Mouse (Mus musculus) erythroblast, embryonic 14.5 days (primary cell): ENCODE measurements around the gene Kat2a.

ENCODE experiments used
- GATA1 ChIP-seq: IDR thresholded peaks from 2 replicates; pipeline ENCODE4 v1.6.1; 2012; ENCODE audit warnings: low read length, inconsistent platforms, mixed read lengths
- TAL1 ChIP-seq: IDR thresholded peaks from 3 replicates; pipeline ENCODE4 v1.6.1; 2012; ENCODE audit warnings: low read length, inconsistent platforms, mixed read lengths

DNA sequence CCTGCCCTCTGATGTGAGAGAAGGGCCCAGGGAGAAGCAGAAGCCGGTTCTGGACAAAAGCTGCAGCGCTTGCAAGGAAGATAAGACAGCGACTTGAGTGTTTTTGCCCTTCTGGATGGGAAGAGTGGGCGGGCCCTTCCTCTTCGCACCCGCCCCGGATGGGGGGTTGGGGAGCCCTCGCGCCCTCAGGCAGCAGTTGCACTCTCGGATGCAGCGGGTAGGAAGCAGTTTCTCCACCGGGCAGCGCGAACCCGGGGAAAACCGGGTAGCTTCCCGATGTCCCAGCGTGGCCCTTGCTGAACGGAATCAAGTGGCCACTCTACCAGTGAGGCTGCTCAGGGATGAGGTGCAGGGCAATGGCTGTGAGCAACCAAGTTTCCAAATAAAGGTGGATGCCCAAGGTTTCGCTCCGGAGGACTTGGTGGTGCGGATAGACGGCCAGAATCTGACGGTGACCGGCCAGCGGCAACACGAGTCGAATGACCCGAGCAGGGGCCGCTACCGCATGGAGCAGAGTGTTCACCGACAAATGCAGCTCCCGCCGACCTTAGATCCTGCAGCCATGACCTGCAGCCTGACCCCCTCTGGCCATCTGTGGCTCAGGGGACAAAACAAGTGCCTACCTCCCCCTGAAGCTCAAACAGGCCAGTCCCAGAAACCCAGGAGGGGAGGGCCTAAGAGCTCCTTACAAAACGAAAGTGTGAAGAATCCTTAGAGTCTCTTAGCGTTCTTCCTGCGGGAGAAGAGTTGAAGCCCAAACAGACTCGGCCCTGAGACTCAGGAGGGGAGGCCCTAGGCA lies 1.7 kb upstream of the Kat2a start, which contains the start of gene Hspb9:
- TF ChIP-seq GATA1 = peak; percentile 31; the same call in 1 of the 2 replicates
- TF ChIP-seq TAL1 = no peak
